Mouse (Mus musculus) urinary bladder, postnatal 36 days (tissue): ENCODE measurements around the gene Trp73.

Experiments
- DNase-seq, 2 experiments: peaks; one replicate each; pipeline ENCODE4 v3.0.0; 2022; ENCODE audit warnings: low spot score in 2 of 2, mixed read lengths in 1 of 2

Trp73 gene

GRCm38 (mm10) chr4:154028646-154029045 lies 111.4 kb downstream of the Trp73 start:
- no peak for DNase-seq

DNA sequence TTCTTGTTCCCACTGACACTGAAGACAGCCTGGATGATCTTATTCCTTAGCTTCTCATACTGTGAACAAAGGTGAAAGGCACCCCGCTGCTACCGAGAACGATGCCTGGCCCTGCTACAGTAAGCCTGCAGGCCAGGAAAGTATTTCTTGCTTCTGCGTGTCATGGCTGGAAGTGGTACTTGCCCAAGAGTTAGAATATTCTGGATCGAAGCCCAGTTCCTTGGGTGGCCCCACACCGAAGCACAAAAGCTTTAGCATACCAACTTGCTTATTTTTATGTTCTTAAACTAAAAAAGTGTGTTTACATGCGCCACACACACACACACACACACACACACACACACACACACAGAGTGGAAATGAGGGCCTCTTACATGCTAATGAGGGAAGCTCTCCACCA lies 111.9 kb downstream of the Trp73 start:
- no peak for DNase-seq

- no peak for DNase-seq
Measured at GRCm38 (mm10) chr4:154026441-154026761, 113.6 kb downstream of the Trp73 start.

- peak; percentile 61 to 75 for DNase-seq
Measured at GRCm38 (mm10) chr4:154025641-154026440, 114.2 kb downstream of the Trp73 start, which contains the start of gene Smim1. Smim1 (minus strand) TSS chr4:154026230.

GRCm38 (mm10) chr4:154024729-154025521 lies 115.1 kb downstream of the Trp73 start:
- no peak for DNase-seq

DNA sequence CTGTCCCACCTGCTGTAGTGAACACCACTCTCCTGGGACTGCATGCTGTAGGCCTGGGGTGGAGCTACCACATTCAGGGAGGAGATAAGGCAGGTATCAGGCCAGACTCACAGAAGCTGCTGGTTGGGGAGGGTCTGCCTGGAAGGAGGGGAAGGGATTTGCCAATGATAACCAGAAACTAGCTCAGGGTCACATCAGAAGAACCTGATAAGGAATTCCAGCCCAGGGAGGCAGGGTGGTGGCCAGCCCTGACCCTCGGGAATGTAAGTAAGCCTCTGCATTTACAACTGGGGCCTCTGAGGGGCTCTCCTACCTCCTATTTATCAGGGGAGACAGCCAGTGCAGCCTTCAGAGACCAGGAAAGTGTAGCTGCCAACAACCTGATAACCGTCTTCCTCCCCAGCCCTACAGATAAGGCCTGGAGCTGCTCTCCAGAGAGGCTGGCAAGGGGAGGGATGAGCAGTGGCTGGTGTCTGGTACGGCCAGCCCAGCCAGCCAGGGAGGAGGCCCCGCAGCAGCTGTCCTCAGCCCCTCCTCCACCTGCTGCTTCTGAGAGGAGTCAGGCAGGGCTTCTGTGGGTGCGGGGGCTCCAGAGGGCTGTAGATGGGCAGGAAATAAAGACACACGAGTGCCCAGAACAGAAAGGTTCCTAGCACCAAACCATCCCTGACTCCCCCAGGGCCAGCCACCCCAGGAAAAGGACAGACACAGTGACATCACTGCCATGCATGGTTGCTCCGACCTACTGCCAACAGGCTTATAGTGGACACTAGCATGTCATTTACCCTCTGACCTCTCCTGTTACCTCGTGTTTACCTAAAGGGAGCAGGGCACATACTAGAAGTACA lies 116.0 kb downstream of the Trp73 start:
- no peak for DNase-seq

DNA sequence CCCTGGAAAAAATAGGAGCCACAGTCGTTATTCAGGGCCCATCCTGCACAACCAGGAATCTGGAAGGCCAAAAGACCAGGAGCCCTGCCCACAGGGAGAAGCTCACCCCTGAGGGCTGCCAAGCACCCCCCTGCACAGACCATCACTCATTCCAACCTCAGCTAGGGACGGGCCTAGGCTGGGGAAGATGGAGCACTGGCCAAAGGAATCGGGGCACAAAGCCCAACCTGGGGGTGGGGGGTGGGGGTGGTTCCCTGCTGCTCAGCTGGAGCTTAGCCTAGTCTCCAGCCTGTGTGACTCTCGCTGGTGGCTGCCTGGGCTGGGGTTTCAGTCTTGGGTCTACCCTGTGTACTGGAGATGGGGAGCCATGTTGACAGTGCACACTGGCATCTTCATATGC lies 117.2 kb downstream of the Trp73 start:
- no peak for DNase-seq

GRCm38 (mm10) chr4:154022407-154022806 lies 117.6 kb downstream of the Trp73 start:
- DNase-seq: peak in 1 of 2 experiments; percentile 56

DNA sequence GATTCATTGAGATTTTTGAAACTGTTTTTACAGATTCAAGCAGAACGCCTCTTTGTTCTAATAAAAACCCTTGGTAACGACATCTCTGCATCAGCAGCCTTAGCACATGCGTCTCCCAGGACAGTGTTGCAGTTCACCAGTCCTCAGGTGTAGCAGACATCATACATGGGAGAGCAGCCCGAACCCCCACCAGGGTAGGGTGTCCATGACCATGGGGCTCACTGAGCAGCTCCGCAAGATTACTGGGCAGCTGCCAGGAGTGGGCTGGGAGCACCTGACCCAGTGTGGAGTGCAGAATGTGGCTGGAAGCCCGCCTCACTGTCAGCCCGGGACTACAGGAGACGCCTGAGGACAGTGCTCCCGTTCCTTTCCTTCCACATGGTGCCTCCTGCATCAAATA lies 118.6 kb downstream of the Trp73 start:
- DNase-seq: no peak

DNA sequence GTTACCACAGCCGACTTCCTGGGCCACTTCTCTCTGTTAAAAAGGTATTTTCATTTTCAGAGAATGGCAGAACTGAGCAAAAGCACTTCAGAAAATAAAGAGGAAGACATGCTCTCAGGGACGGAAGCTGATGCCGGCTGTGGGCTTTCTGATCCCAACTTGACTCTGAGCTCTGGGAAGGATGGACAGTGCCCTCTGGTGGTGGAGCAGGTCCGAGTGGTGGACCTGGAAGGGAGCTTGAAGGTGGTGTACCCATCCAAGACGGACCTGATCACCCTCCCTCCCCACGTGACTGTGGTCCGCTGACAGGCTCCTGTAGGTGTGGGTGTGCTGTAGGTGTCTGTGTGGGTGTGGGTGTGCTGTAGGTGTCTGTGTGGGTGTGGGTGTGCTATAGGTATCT lies 120.4 kb downstream of the Trp73 start:
- DNase-seq: no peak

DNA sequence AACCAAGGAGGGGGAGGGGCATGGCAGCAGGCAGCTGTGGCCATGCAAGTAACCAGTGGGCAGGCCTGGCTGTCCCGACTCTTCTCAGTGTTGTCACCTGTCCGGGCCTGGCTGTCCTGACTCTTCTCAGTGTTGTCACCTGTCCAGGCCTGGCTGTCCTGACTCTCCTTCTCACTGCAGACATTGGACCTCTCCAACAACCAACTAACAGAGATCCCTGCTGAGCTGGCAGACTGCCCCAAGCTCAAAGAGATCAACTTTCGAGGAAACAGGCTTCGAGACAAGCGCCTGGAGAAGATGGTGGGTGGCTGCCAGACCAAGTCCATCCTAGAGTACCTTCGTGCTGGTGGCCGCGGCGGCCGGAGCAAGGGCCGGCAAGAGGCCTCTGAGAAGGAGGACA lies 124.5 kb downstream of the Trp73 start:
- no peak for DNase-seq

- no peak for DNase-seq
Measured at GRCm38 (mm10) chr4:154012132-154012882, 127.7 kb downstream of the Trp73 start.

GRCm38 (mm10) chr4:154011646-154012089 lies 128.3 kb downstream of the Trp73 start, which contains the start of gene Lrrc47:
Lrrc47 (plus strand) TSS chr4:154011731.
- DNase-seq: peak; percentile 67 to 82

DNA sequence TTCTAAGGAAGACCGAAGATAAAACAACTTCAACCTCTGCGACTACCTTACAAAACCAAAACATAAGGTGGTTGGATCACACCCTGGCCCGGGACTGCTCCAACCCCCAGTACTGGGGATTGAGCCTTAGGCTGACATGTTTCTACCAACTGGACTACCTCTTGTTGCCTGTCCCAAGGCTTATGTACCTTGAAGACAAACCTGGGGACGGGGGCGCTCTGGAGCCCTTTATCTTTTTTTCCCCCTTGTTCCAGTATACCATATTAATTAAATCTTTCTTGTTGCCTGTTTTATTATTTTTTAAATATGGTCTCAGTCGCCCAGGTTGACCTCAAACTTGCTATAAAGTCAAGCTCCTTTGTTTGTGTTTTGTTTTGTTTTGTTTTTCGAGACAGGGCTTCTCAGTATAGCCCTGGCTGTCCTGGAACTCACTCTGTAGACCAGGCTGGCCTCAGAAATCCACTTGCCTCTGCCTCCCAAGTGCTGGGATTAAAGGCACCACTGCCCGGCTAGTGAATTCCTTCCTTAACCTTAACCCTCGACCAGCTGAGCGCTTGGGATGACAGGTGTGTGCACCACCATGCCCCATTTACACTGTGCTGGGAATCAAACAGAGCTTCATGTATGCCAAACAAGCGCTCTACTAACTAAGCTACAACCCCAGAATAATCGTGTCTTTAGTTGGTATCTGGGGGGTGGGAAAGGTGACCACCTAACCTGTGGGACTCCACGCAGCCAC lies 128.9 kb downstream of the Trp73 start:
- no peak for DNase-seq

DNA sequence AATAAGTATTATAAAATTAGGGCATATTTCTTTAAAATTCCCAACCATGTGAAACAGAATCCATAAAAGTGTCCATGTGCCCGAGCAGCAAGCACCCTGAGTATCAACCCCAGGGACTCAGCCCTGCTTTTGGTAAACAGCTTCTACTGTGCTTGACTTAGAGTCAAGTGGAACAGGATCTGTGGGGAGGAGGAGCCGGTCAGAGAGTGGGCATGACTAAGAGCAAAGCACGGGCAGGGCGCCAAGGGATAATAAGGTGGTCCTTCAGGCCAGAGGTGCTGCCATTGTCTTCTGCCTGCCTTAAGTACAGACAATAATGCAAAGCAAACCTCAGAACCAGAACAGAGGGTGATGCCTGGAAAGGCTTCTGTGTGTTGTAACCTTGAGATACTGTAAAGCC lies 132.2 kb downstream of the Trp73 start:
- no peak for DNase-seq

- no peak for DNase-seq
Measured at GRCm38 (mm10) chr4:154006264-154006663, 133.7 kb downstream of the Trp73 start.
